Mouse (Mus musculus) limb, embryonic 10.5 days (tissue): ENCODE measurements around the gene Gsdme. TPM values are rescaled to one million over a fixed set of nuclear protein-coding genes. Genes with fewer than 3 reads are reported as not detected.
A peak's percentile ranks its signal among the peaks of the same experiment; 100 is the strongest.

Source experiments
- DNase-seq: peaks from one replicate; pipeline ENCODE4 v3.0.0-alpha.2; 2017; ENCODE audit warnings: low spot score
- H3K27ac ChIP-seq: fragments of 300-500 bp; sonication (generic); 2 replicates; pipeline ENCODE4 v1.5.1; 2016; ENCODE audit warnings: mild to moderate bottlenecking
- H3K27me3 ChIP-seq: fragments of 300-500 bp; sonication (generic); 2 replicates; pipeline ENCODE4 v1.6.1; 2016; ENCODE audit warnings: low read depth, mild to moderate bottlenecking; ENCODE audit not compliant: poor library complexity, severe bottlenecking
- H3K36me3 ChIP-seq: fragments of 300-500 bp; sonication (generic); 2 replicates; pipeline ENCODE4 v1.6.1; 2016; ENCODE audit warnings: mild to moderate bottlenecking, moderate library complexity
- H3K4me1 ChIP-seq: fragments of 300-500 bp; sonication (generic); 2 replicates; pipeline ENCODE4 v1.6.1; 2016
- H3K4me3 ChIP-seq: fragments of 300-500 bp; sonication (generic); 2 replicates; pipeline ENCODE4 v1.5.1; 2016; ENCODE audit warnings: mild to moderate bottlenecking, moderate library complexity
- H3K9me3 ChIP-seq: fragments of 300-500 bp; sonication (generic); replicated peaks from 2 replicates; pipeline ENCODE4 v1.6.1; 2016; ENCODE audit warnings: mild to moderate bottlenecking
- WGBS: fragments of 180-500 bp; shearing (Covaris S2); methylation state at CpG from one replicate; pipeline ENCODE4 v1.1.7; 2016; 5-methylcytosine and 5-hydroxymethylcytosine counted together
- polyA plus RNA-seq: library from polyadenylated mRNA; unstranded; fragments of >200 nt; fragmentation: Nextera tagmentation; extraction: Ambion mirVana; gene quantifications from 2 replicates; pipeline ENCODE4 v1.2.1, GENCODE M21; 2016

Gsdme gene
- polyA plus RNA-seq, 1 experiment from 2014 or later, result 46.4 TPM

DNA sequence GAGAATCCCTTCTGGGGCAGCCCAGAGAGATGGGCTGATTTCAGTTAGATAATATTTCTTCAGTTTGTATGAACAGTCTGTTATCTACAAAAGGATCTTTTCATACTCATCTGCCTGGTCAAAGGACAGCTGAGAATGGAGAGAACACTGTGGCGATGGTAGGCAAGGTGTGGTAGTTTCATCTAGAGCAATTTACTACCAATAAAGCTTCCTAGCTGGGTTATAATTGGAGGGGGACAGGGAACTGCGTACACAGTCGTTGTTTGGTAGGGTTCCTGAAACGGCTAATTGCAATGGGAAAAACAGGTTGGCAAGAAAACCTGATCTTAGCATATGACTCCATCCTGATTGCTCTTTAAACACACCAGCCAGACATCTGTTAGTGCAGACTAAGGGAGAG, 10.3 kb upstream of the Gsdme start:
- no peak for DNase-seq
- Histone ChIP-seq H3K9me3 (no peaks in the 10 kb centered on the region), H3K4me3 (no peak overlapping the region), H3K4me1 (no peaks in the 10 kb centered on the region), H3K27ac (no peak overlapping the region), H3K36me3 (no peaks in the 10 kb centered on the region), H3K27me3 (no peaks in the 10 kb centered on the region)
- 78% methylated on average over 4 of the region's 4 CpGs for WGBS

DNA sequence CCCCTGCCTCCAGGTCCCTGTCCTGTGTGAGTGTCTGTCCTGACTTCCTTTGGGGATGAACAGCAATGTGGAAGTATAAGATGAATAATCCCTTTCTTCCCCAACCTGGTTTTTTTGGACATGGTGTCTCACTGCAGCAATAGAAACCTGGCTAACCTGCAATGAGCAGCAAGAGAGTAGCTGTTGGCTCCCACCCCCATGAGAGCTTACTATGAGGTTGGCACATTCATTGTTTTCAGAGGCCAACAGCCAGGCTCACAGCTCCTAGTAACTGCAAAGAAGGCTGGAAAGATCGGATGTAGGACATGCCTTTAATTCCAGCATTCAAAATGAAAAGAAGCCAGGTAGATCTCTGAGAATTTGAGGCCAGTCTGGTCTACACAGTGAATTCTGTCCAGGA, 9.8 kb upstream of the Gsdme start:
- H3K27ac ChIP-seq, result no peak overlapping the region
- DNase-seq, result no peak
- no peaks in the 10 kb centered on the region for H3K4me1 ChIP-seq
- WGBS, result 81% methylated on average over 1 of the region's 1 CpGs
- no peak overlapping the region for H3K4me3 ChIP-seq
- H3K36me3 ChIP-seq, result no peaks in the 10 kb centered on the region
- no peaks in the 10 kb centered on the region for H3K9me3 ChIP-seq
- no peaks in the 10 kb centered on the region for H3K27me3 ChIP-seq

DNA sequence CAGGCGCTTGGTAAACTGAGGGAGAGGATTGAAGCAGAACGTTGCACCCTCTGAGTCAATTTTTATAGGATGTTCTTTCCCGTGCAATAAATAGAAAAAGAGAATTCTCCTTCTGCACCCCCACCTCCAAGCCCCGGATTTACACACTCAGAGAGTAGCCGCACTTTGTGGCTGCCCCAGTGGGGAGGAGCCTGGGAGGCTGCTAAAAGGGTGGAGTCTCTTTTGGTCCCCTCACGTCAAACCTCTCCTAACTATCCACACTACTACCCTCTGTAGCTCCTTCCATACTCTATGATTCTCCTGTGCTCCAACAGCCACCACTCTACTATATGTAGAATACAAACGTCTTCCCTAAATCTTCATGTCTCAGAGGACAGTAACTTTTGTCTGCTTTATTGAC, 1.4 kb downstream of the Gsdme start:
- DNase-seq, result no peak
- Histone ChIP-seq H3K27ac (peak overlapping the region; percentile 83; the same call in 1 of the 2 replicates), H3K9me3 (no peaks in the 10 kb centered on the region), H3K36me3 (no peaks in the 10 kb centered on the region), H3K27me3 (no peaks in the 10 kb centered on the region), H3K4me3 (peak overlapping the region; percentile 62), H3K4me1 (peaks cover 27% of the 10 kb centered on the region)
- 34% methylated on average over 7 of the region's 7 CpGs for WGBS

DNA sequence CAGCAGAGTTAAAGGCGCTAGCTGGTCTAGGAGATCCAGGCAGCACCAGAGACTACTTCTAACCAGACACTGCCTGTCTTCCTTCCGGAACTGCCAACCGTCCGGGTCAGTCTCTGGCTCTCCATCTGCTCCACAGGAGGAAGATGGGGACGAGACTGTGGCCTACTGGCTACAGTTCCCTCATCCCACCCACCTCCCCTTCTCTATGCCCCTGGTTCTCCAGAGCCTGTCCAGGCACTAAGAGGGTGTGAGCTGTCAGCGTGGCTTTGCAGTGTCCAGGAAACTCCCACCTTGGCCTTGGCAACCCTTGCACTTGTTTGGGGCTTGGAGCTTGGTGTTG, 1.8 kb downstream of the Gsdme start:
- Histone ChIP-seq H3K4me3 (peak overlapping the region; percentile 62), H3K27ac (peak overlapping the region; percentile 83), H3K27me3 (no peaks in the 10 kb centered on the region), H3K36me3 (no peaks in the 10 kb centered on the region), H3K9me3 (no peaks in the 10 kb centered on the region), H3K4me1 (peaks cover 27% of the 10 kb centered on the region)
- 2% methylated on average over 6 of the region's 6 CpGs for WGBS
- no peak for DNase-seq

DNA sequence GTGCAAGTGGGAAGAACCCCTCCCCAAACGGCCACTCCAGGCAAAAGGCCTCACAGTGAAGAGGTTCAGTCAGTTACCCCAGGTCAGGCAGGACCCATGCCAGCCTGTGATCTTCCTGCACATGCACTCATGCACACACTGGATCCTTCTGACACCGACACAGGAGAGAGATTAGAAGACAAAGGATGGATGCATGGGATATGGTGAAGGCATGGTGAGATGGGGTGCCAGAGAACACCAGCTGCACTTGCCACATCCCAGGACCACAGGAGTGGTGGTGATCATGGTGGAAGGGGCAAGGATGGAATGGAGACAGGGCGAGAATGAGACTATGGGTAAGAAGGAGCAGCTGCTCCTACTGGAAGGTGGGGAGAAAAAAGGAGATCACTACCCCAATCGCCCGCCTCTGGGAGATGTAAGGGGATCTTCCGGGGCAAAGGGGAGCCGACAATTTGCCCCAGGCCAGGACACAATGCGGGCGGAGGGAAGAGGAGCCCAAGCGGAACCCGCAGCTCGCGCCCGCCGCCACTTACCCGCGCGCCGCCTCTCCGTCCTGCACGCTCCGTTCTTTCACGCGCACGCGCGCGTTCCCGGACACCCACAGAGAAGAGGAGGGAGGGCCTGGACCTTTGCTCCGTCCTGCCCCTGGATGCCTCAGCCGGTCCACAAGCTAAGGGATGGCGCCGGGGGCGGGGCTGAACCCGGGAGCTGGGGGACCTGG, 2.3 kb downstream of the Gsdme start:
- H3K27ac ChIP-seq, result peak overlapping the region; percentile 83
- no peaks in the 10 kb centered on the region for H3K36me3 ChIP-seq
- no peaks in the 10 kb centered on the region for H3K9me3 ChIP-seq
- DNase-seq, result peak; percentile 89
- 3% methylated on average over 35 of the region's 35 CpGs for WGBS
- H3K4me1 ChIP-seq, result peaks cover 27% of the 10 kb centered on the region
- peak overlapping the region; percentile 62 for H3K4me3 ChIP-seq
- H3K27me3 ChIP-seq, result no peaks in the 10 kb centered on the region

DNA sequence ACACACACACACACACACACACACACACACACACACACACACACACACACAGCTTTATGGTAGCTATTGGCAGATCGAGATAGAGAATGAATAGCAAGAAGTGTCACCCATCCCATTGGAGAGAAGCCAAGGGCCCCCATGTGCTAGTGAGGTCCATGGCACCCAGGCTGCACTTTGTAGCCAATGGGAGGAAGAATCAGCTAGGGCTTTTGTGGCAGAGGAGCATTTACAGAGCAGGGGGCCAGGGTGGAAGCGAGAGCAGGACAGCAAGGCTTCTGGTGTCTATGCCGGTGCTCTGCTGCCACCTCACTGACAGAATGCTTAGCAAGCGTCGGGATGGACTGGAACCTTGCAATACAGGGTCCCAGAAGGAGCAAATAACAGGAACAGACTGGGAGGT, 8.3 kb downstream of the Gsdme start:
- no peaks in the 10 kb centered on the region for H3K9me3 ChIP-seq
- no peak for DNase-seq
- no peak overlapping the region for H3K4me3 ChIP-seq
- no peaks in the 10 kb centered on the region for H3K27me3 ChIP-seq
- no peaks in the 10 kb centered on the region for H3K36me3 ChIP-seq
- H3K4me1 ChIP-seq, result no peaks in the 10 kb centered on the region
- 87% methylated on average over 5 of the region's 5 CpGs for WGBS
- H3K27ac ChIP-seq, result no peak overlapping the region

DNA sequence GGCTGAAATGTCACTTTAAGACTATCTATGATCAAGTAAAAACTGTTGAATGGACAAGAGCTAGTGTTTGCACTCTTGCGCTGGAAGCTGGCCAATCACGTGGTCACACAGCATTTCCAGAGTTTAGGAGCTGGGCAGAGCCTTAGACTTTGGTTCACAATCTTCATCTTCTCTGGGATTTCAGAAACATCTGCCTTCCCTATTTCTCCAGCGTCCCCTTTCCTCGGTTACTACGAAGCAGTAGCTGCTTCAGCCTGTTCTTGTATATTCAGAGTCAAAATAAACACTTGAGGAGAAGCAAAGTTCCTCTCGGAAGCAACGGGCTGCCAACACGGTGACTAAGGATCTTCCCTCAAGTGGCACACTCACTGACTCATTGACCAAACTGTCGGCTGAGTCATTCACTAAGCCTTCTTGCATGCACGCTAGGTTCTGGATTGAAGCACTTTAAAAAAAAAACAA, 8.9 kb downstream of the Gsdme start:
- DNase-seq, result no peak
- Histone ChIP-seq H3K36me3 (no peaks in the 10 kb centered on the region), H3K4me3 (no peak overlapping the region), H3K4me1 (no peaks in the 10 kb centered on the region), H3K9me3 (no peaks in the 10 kb centered on the region), H3K27me3 (no peaks in the 10 kb centered on the region), H3K27ac (no peak overlapping the region)
- WGBS, result 84% methylated on average over 10 of the region's 10 CpGs

DNA sequence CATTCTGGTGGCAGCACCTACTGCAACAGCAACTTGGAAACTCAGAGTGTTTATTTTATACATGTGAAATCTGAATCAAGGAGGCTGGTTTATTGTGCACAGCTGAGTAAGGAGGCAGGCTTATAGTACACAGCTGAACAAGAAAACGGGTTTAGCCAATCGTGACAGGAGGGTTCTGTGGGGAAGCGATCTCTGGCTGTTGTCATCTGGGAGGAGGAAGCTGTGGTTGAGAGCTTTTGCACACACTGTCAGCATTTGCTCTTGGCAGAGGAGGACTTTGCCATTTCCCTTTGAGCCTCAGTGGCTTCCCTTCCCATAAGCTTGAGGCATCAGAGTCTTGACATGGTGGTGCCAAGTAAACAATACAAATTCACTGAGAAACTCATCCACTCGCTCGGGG, 11.0 kb downstream of the Gsdme start:
- Histone ChIP-seq H3K36me3 (no peaks in the 10 kb centered on the region), H3K4me1 (no peaks in the 10 kb centered on the region), H3K27me3 (no peaks in the 10 kb centered on the region), H3K27ac (no peak overlapping the region), H3K4me3 (no peak overlapping the region), H3K9me3 (no peaks in the 10 kb centered on the region)
- DNase-seq, result no peak
- 81% methylated on average over 5 of the region's 5 CpGs for WGBS

DNA sequence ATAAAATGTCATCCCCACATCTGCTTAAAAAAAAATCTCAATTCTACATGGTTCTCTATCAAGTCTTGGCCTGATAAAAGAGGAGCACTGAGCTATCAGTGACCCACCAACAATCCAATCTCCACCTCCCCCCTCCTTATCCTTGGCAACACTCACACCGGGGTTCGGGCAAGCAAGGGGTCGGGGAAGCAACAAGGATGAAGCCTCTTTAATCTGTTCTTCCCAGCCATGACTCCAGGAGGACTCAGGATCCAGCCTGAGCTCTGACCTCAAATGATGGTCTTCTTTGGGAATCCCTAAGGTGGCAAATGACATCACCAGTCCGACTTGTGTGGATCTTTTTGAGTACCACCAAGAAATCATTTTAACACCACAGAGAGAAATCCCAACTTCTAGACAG, 15.9 kb downstream of the Gsdme start:
- Histone ChIP-seq H3K4me3 (no peak overlapping the region), H3K4me1 (no peaks in the 10 kb centered on the region), H3K27me3 (no peaks in the 10 kb centered on the region), H3K9me3 (no peaks in the 10 kb centered on the region), H3K27ac (no peak overlapping the region), H3K36me3 (no peaks in the 10 kb centered on the region)
- 91% methylated on average over 4 of the region's 4 CpGs for WGBS
- DNase-seq, result no peak

DNA sequence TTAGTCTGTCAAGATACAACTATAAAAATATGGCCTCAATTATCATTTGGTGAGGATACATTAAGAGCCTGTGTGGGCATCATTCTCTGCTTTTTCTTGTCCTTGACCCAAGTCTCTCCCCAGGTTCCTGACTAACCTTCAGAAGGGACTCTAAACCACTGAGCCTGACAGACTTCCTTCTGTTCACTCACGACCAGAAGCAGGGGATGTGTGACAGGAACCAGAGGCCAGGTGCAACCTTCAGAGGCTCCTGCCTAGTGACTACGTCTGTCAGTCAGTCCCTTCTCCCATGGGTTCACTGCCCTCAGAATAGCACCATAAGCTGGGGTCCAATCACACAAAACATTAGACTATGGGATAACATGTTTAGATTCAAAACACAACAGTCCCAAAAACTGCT, 16.3 kb downstream of the Gsdme start:
- Histone ChIP-seq H3K36me3 (no peaks in the 10 kb centered on the region), H3K4me1 (no peaks in the 10 kb centered on the region), H3K9me3 (no peaks in the 10 kb centered on the region), H3K4me3 (no peak overlapping the region), H3K27me3 (no peaks in the 10 kb centered on the region), H3K27ac (no peak overlapping the region)
- DNase-seq, result no peak
- WGBS, result 91% methylated on average over 2 of the region's 2 CpGs

DNA sequence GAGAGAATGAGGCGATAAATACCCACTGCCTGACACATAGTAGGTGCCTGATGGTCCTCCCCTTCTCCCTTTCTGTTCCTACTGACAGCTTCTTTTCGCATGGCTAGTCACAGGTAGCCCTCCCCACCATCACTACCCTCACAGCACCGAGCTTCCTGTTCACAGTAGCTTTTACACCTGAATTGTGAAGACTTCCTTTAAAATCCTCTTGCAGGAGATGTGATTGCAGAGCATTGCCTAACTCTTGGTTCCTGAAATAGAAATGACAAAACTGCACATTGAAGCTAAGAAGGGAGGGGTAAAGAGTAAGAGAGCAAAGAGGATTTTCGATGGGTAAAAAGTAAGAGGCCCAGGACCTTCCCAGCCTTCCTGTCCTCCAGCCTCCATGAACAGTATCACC, 18.7 kb downstream of the Gsdme start:
- 83% methylated on average over 4 of the region's 4 CpGs for WGBS
- Histone ChIP-seq H3K4me1 (no peaks in the 10 kb centered on the region), H3K9me3 (no peaks in the 10 kb centered on the region), H3K27ac (no peak overlapping the region), H3K4me3 (no peak overlapping the region), H3K27me3 (no peaks in the 10 kb centered on the region), H3K36me3 (no peaks in the 10 kb centered on the region)
- DNase-seq, result no peak

DNA sequence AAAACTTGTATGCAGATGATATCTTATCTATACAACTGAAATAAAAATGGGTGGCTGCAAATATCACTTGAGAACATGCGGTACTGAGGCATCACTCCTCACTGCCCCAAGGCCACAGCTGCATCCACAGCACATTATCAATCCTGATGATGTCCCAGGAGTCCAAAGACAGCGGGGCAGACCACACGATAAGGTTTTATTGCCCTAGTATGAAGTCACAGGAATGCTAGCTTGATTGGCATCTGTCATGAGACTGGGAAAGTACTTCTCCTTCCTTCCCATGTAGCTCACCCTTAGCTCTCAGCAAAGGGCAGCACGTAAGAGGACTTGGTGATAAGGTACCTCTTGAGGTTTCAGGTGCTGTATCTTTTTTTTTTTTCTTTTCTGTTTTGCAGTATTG, 19.5 kb downstream of the Gsdme start:
- Histone ChIP-seq H3K4me3 (no peak overlapping the region), H3K9me3 (no peaks in the 10 kb centered on the region), H3K4me1 (no peaks in the 10 kb centered on the region), H3K27ac (no peak overlapping the region), H3K27me3 (no peaks in the 10 kb centered on the region), H3K36me3 (no peaks in the 10 kb centered on the region)
- DNase-seq, result no peak
- WGBS, result 83% methylated on average over 4 of the region's 4 CpGs

DNA sequence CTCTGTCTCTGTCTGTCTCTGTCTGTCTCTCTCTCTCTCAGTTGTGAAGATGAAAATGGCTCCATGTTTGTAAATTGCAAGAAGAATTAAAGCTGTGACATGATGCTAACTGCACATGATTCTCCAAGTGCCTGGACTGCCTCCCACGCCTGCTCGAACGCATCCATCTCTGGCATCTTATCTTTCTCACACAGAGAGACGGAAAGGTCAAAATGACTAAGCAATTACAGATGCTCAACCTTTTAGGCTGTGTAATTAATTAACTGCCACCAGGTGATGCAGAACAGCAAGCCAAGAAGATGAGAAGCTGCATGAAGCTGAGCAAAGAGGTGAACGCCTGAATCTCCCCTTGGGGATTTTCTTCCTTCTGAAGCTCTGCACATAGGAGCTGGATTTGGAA, 23.2 kb downstream of the Gsdme start:
- H3K4me1 ChIP-seq, result no peaks in the 10 kb centered on the region
- no peaks in the 10 kb centered on the region for H3K36me3 ChIP-seq
- no peaks in the 10 kb centered on the region for H3K27me3 ChIP-seq
- H3K4me3 ChIP-seq, result no peak overlapping the region
- no peak overlapping the region for H3K27ac ChIP-seq
- H3K9me3 ChIP-seq, result no peaks in the 10 kb centered on the region
- no peak for DNase-seq
- WGBS, result 41% methylated on average over 5 of the region's 5 CpGs

DNA sequence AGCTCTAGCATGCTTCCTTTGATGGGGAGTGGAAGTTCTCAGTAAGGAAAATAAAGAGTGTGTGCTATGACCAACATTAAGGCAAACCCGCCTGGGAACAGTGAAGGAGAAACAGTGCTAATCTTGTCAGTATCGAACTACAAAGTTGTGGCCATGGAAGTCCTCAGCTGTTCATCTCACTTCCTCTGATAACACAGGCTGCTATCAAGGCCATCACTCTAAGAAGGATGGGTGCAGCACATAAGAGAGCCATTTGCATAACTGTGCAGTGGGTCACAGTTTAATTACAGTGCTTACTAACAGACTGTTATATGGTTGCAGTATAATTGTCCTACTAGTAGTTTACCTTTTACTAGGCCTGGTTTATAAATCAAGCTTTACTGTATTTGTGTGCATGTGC, 23.8 kb downstream of the Gsdme start:
- Histone ChIP-seq H3K27ac (no peak overlapping the region), H3K36me3 (no peaks in the 10 kb centered on the region), H3K27me3 (no peaks in the 10 kb centered on the region), H3K4me1 (no peaks in the 10 kb centered on the region), H3K9me3 (no peaks in the 10 kb centered on the region), H3K4me3 (no peak overlapping the region)
- no peak for DNase-seq
- WGBS, result 84% methylated on average over 2 of the region's 2 CpGs
